Mouse (Mus musculus): ENCODE results near the gene Gm9887. TPM values are rescaled to one million over a fixed set of nuclear protein-coding genes. Genes with fewer than 3 reads are reported as not detected.
A peak's percentile ranks its signal among the peaks of the same experiment; 100 is the strongest.
"Not testable (repeated sequence)": the region's sequence is repeated elsewhere in the genome, so short reads cannot be mapped to it uniquely, and the experiment has no call there.

Gm9887 gene
- total RNA-seq, 2 experiments from 2014 or later: 1.4 to 1.6 TPM

GRCm38 (mm10) chr12:69389273-69389938 lies 17.1 kb upstream of the Gm9887 start:
- intact Hi-C loops (cut with DNase I): loop anchor here (5.0 kb wide), 1 partner anchor 38 kb away; no protein-coding TSS in a partner anchor
- DNase-seq (ENCODE audit: extremely low spot score in 1 of 2, low spot score in 2 of 2): no peak

GRCm38 (mm10) chr12:69388321-69388869 lies 16.1 kb upstream of the Gm9887 start:
- intact Hi-C loops (cut with DNase I): loop anchor here (5.0 kb wide), 1 partner anchor 39 kb away; no protein-coding TSS in a partner anchor
- DNase-seq (ENCODE audit: extremely low spot score in 1 of 2, low spot score in 2 of 2): no peak

GRCm38 (mm10) chr12:69386281-69386732 lies 14.0 kb upstream of the Gm9887 start:
- not testable (repeated sequence) for DNase-seq (ENCODE audit: extremely low spot score in 1 of 2, low spot score in 2 of 2)
- intact Hi-C loops (cut with DNase I): loop anchor here (5.0 kb wide), 1 partner anchor 41 kb away; no protein-coding TSS in a partner anchor

DNA sequence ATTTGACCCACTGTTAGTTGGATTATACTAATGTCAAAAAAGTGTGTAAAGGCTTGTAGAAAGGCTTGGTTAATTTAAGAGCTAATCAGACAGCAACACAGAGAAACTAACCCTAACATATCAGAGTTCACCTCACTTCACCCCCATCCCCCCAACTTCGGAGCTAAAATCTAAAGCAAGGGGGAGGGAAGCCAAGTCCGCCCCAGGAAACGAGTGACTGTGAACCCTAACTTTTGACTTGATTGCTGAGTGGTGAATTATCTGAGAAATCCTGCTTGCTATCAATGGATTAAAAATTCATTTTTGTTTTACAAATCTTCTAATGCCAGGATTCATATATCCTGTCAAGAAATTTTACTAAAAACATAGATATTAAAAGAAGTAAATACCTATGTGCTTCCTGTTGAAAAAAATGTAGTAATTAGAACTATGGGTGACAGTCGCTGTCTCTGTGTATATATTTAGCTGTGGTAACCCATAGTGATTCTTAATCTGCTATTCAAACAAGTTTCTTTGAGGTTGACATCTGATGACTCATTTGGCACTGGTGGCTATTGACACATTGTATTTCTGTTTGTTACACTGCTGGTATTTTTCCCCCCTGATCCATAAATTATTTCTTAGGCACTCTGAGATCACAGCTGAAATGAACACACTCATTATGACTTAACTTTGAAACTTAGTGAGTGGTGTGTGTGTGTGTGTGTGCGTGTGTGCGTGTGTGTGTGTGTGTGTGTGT lies 13.5 kb upstream of the Gm9887 start:
- no peak for DNase-seq (ENCODE audit: extremely low spot score in 1 of 2, low spot score in 2 of 2)
- intact Hi-C loops (cut with DNase I): loop anchor here (5.0 kb wide), 1 partner anchor 42 kb away; no protein-coding TSS in a partner anchor

DNA sequence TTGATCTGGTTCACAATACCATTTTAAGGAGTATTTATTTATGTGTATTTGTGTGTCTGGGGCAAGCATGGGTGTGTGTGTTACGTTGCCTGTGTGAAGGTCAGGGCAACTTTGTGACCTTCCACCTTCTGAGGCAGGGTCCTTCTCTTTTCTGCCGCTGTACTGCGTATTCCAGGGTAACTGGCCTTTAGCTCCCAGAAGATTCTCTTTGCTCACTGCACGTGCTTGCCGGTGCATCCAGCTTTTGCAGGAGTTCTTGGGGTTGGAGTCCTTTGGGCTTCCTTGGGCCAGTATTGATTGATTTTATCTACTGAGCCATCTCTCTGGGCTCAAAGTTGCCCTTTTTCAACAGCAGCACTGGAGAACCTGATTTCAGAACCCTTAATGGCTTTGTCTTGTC lies 12.3 kb upstream of the Gm9887 start:
- intact Hi-C loops (cut with DNase I): loop anchor here (5.0 kb wide), 1 partner anchor 43 kb away; no protein-coding TSS in a partner anchor
- DNase-seq (ENCODE audit: extremely low spot score in 1 of 2, low spot score in 2 of 2): no peak

DNA sequence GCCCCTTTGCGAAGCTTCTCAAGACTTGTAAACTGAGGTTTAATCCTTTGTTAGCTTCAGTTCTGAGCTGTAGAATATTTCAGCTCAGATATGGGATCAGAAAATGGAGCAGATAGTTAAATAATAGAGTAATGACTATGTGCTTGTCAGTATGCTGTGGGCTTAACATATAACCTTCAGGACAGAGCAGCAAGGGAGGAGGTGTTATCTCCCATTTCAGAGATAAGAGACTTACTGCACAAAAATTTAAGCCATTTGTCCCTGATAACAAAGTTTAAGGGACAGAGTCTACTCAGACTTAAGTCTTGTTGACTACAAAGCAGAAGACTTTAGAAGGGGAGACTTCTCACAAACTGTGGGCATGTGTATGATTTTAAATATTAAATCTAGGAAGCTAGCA lies 10.6 kb upstream of the Gm9887 start:
- DNase-seq (ENCODE audit: extremely low spot score in 1 of 2, low spot score in 2 of 2): no peak
- intact Hi-C loops (cut with DNase I): no loop called here

DNA sequence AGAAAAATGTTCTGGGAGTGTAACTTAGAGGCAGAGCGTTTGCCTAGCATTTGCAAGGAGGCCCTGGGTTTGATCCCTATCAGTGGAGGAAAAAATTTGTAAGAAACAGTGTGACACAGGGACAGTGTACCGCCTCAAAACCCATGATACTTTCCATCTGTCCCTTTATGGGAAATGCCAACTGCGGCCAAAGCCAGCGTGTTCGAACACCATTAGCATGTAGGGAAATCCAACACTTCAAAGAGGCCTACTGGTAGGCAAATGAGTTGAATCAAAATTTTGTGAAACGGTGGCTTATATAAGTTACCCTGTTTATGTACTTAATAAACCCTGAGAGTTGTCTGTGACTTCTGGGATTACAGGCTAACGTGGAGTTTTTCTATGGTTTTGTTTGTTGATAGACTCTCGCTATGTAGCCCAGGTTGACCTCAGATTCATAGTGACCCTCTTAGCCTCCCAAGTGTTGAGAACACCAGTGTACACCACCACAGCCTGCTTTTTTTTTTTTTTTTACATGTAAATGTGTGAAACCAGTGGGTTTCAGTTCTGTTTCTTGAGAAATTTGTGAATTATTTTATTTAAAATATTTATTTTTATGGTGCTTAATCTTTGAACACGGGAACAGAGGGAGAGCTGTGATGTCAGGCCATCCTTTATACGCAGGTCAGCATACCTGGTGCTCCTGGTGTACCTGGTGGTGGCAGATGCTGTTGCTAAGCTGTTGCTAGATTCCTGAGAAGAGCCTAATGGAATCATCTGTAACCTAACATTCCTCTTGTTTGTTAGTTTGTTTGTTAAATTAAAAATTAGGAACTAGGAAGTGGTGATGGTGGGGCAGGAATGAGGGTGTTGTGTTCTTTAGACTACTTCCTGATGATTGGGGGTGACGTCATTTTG lies 6.5 kb upstream of the Gm9887 start:
- intact Hi-C loops (cut with DNase I): loop anchor here (10.0 kb wide), 1 partner anchor 306 kb away; the partner anchor contains the start of gene Sos2
- no peak for DNase-seq (ENCODE audit: extremely low spot score in 1 of 2, low spot score in 2 of 2)

- DNase-seq (ENCODE audit: extremely low spot score in 1 of 2, low spot score in 2 of 2): not testable (repeated sequence)
- intact Hi-C loops (cut with DNase I): loop anchor here (10.0 kb wide), 1 partner anchor 307 kb away; the partner anchor contains the start of gene Sos2
These were observed 5.4 kb upstream of the Gm9887 start for GRCm38 (mm10) chr12:69377636-69378035.

DNA sequence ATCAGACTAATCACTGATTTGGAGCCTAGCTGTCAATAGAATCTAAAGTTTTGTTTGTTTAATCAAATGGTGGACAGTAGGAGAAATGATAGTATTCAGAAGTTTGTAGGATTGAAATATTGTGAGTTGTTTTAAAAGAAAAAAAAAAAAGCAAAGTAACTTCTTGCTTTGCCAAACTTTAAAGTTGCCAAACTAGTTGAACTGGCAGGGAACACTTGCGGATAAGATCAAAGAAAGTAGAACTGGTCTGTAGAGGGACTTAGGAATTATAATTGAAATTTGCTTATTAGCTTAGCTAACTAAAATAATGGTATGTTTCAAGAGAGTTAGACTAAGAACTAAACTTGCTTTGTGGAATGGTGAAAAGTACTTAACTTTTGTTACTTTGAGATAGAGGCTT lies 4.9 kb upstream of the Gm9887 start:
- DNase-seq (ENCODE audit: extremely low spot score in 1 of 2, low spot score in 2 of 2): no peak
- intact Hi-C loops (cut with DNase I): loop anchor here (10.0 kb wide), 1 partner anchor 308 kb away; the partner anchor contains the start of gene Sos2

GRCm38 (mm10) chr12:69376132-69376531 lies 3.9 kb upstream of the Gm9887 start:
- DNase-seq (ENCODE audit: extremely low spot score in 1 of 2, low spot score in 2 of 2): no peak
- intact Hi-C loops (cut with DNase I): loop anchor here (10.0 kb wide), 1 partner anchor 309 kb away; the partner anchor contains the start of gene Sos2

GRCm38 (mm10) chr12:69373850-69374766 lies 1.9 kb upstream of the Gm9887 start:
- DNase-seq (ENCODE audit: extremely low spot score in 1 of 2, low spot score in 2 of 2): no peak
- intact Hi-C loops (cut with DNase I): loop anchor here (5.0 to 10.0 kb wide), 3 partner anchors 88 to 311 kb away; partner anchors contain the start of gene Sos2

DNA sequence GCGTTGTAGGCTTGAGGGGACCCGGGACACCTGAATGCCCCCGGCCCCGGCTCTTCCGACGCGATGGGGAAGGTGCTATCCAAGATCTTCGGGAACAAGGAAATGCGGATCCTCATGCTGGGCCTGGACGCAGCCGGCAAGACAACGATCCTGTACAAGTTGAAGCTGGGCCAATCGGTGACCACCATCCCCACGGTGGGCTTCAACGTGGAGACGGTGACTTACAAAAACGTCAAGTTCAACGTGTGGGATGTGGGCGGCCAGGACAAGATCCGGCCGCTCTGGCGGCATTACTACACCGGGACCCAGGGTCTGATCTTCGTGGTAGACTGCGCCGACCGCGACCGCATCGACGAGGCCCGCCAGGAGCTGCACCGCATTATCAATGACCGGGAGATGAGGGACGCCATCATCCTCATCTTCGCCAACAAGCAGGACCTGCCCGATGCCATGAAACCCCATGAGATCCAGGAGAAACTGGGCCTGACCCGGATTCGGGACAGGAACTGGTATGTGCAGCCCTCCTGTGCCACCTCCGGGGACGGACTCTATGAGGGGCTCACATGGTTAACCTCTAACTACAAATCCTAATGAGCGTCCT lies 573 bp upstream of the Gm9887 start:
- DNase-seq (ENCODE audit: extremely low spot score in 1 of 2, low spot score in 2 of 2): peak in 1 of 2 experiments; percentile 46
- intact Hi-C loops (cut with DNase I): loop anchor here (5.0 to 10.0 kb wide), 3 partner anchors 89 to 312 kb away; partner anchors contain the start of gene Sos2

- intact Hi-C loops (cut with DNase I): loop anchor here (5.0 to 10.0 kb wide), 3 partner anchors 91 to 313 kb away; partner anchors contain the start of gene Sos2
- no peak for DNase-seq (ENCODE audit: extremely low spot score in 1 of 2, low spot score in 2 of 2)
These were observed 821 bp downstream of the Gm9887 start for GRCm38 (mm10) chr12:69371421-69371853.

DNA sequence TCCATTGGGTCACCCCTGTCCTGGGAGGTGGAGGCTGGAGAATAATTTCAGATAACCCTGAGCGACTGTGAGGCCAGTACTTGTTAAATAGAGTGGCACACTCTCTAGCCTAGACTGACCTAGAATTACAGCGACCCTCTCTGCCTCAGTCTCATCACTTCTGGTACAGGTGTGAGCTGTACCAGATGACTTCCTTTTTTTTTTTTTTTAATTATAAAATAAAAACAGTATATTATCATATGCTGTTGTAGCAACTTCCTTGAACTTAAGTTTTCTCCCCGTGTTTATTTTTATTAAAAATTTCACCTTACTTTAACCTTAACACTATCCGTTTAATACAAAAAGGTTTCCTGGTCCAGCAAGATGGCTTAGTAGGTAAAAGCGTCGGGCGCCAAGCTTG lies 1.3 kb downstream of the Gm9887 start:
- intact Hi-C loops (cut with DNase I): loop anchor here (5.0 to 10.0 kb wide), 3 partner anchors 91 to 314 kb away; partner anchors contain the start of gene Sos2
- no peak for DNase-seq (ENCODE audit: extremely low spot score in 1 of 2, low spot score in 2 of 2)

GRCm38 (mm10) chr12:69367557-69367956 lies 4.7 kb downstream of the Gm9887 start:
- DNase-seq (ENCODE audit: extremely low spot score in 1 of 2, low spot score in 2 of 2): no peak
- intact Hi-C loops (cut with DNase I): no loop called here

- intact Hi-C loops (cut with DNase I): no loop called here
- no peak for DNase-seq (ENCODE audit: extremely low spot score in 1 of 2, low spot score in 2 of 2)
These were observed 5.8 kb downstream of the Gm9887 start for GRCm38 (mm10) chr12:69366424-69366823.

- DNase-seq (ENCODE audit: extremely low spot score in 1 of 2, low spot score in 2 of 2): no peak
- intact Hi-C loops (cut with DNase I): no loop called here
These were observed 6.5 kb downstream of the Gm9887 start for GRCm38 (mm10) chr12:69365757-69366156.

All from left cerebral cortex, postnatal 10 days (tissue).